In genomic region chr16:17758902-17759301, GRCm38 (mm10) we compare ENCODE assay signal across 9 mouse cellular contexts. TPM values are rescaled to one million over a fixed set of nuclear protein-coding genes. Genes with fewer than 3 reads are reported as not detected.
A peak's percentile ranks its signal among the peaks of the same experiment; 100 is the strongest.
DNase-seq lines count a peak whose midpoint lies in the region; ATAC-seq and TF ChIP-seq lines count a peak whose summit lies in the region.
"Had no signal": no experiment of that assay in that cellular context is flagged by ENCODE, and none has a peak within 500 bp of the region (broad histone marks: within the 10 kb centered on the region; RNA-seq: fewer than 3 reads in every experiment).

No protein-coding gene starts in this region.

- H3K4me2 ChIP-seq in heart, embryonic 15.5 days: peak overlapping the region; percentile 94
- H3K4me2 ChIP-seq in neural tube, embryonic 13.5 days: peak overlapping the region; percentile 72

- DNase-seq in lung, adult 2 months: peak; percentile 11
- no peak for DNase-seq in lung, postnatal 4 days
- peak; percentile 67 for DNase-seq in large intestine, adult 2 months (ENCODE audit: low read depth, low spot score)
- no peak for DNase-seq in frontal cortex, adult 2 months (ENCODE audit: extremely low spot score in 1 of 2, low spot score in 1 of 2)
- no peak for DNase-seq in spleen, postnatal 4 days (ENCODE audit: low spot score in 2 of 2)
- DNase-seq in left cerebral cortex, postnatal 10 days (ENCODE audit: extremely low spot score in 1 of 2, low spot score in 2 of 2): no peak

- ATAC-seq in heart, embryonic 15.5 days (replicated peaks; ENCODE audit: insufficient number of reproducible peaks, insufficient read depth, low FRiP score, low read depth): no peak
- ATAC-seq in neural tube, embryonic 13.5 days (ENCODE audit: low read depth): no peak

- H3K9ac ChIP-seq in heart, embryonic 15.5 days: peak overlapping the region; percentile 82
- peak overlapping the region; percentile 91 for H3K9ac ChIP-seq in neural tube, embryonic 13.5 days

- intact Hi-C loops in left cerebral cortex, postnatal 10 days (cut with DNase I): loop anchor here (5.0 kb wide), 1 partner anchor 48 kb away; no protein-coding TSS in a partner anchor

- H3K27me3 ChIP-seq in heart, embryonic 15.5 days: no peaks in the 10 kb centered on the region
- peaks cover 6% of the 10 kb centered on the region; the same call in 1 of the 2 replicates for H3K27me3 ChIP-seq in neural tube, embryonic 13.5 days

- 15% methylated on average over 9 of the region's 9 CpGs for WGBS in lung, adult 2 months
- 45% methylated on average over 9 of the region's 9 CpGs for whole genome bisulfite sequencing in heart, embryonic 15.5 days
- WGBS in large intestine, adult 2 months: 8% methylated on average over 9 of the region's 9 CpGs
- 63% methylated on average over 9 of the region's 9 CpGs for WGBS in neural tube, embryonic 13.5 days

- peak overlapping the region; percentile 76 for H3K27ac ChIP-seq in heart, embryonic 15.5 days
- peak overlapping the region; percentile 49; the same call in 1 of the 2 replicates for H3K27ac ChIP-seq in neural tube, embryonic 13.5 days (replicated peaks)

- peak overlapping the region; percentile 73 for H3K4me3 ChIP-seq in lung, adult 2 months (replicated peaks; ENCODE audit: extremely low read depth, low read depth, low read length)
- H3K4me3 ChIP-seq in heart, embryonic 15.5 days: peak overlapping the region; percentile 65
- peak overlapping the region; percentile 70 for H3K4me3 ChIP-seq in neural tube, embryonic 13.5 days

- H3K36me3 ChIP-seq in heart, embryonic 15.5 days: no peaks in the 10 kb centered on the region
- 0 out of 2 replicates have a peak, but pooled peaks cover 3% of the 10 kb centered on the region for H3K36me3 ChIP-seq in neural tube, embryonic 13.5 days
- H3K36me3 ChIP-seq: G1E had no signal

- TF ChIP-seq POLR2A in lung, adult 2 months (IDR thresholded peaks at IDR 0.05; ENCODE audit: borderline replicate concordance, extremely low read depth, low read depth, low read length): no peak

- no peak for TF ChIP-seq CTCF in lung, adult 2 months (IDR thresholded peaks at IDR 0.05; ENCODE audit: insufficient read depth, low read length)

- H3K4me1 ChIP-seq in lung, adult 2 months (ENCODE audit: control insufficient read depth, insufficient read depth, low read length): no peaks in the 10 kb centered on the region
- H3K4me1 ChIP-seq in heart, embryonic 15.5 days (replicated peaks): peaks cover 21% of the 10 kb centered on the region
- peaks cover 41% of the 10 kb centered on the region for H3K4me1 ChIP-seq in neural tube, embryonic 13.5 days (replicated peaks)

- H3K9me3 ChIP-seq in heart, embryonic 15.5 days (replicated peaks): no peaks in the 10 kb centered on the region
- H3K9me3 ChIP-seq in neural tube, embryonic 13.5 days: no peaks in the 10 kb centered on the region

RNA-seq across cellular contexts. Expression of gene Klhl22, which starts 0.5 kb away (rescaled TPM):
- polyA plus RNA-seq in lung, adult 2 months (2012; rRNA removed): 39.4 and 42.0 TPM in 2 replicates
- polyA plus RNA-seq in heart, embryonic 15.5 days (2015; fragmentation: Nextera tagmentation; extraction: Ambion mirVana): 33.0 and 45.7 TPM in 2 replicates
- 38.5 and 51.9 TPM in 2 replicates for polyA plus RNA-seq in large intestine, adult 2 months (2012; rRNA removed)
- polyA plus RNA-seq in neural tube, embryonic 13.5 days (2015; fragmentation: Nextera tagmentation; extraction: Ambion mirVana): 76.2 and 77.1 TPM in 2 replicates
- polyA plus RNA-seq in frontal cortex, adult 2 months (2012; rRNA removed): 88.5 and 106 TPM in 2 replicates
- total RNA-seq in left cerebral cortex, postnatal 10 days (2021): 100 to 1,000 TPM in 1 of 2 experiments, 10 to 100 TPM in 1; 96.5 to 101 TPM
- polyA plus RNA-seq: G1E had no signal

RNA-seq across cellular contexts. Expression of gene Med15, which starts 26.2 kb away (rescaled TPM):
- polyA plus RNA-seq in lung, adult 2 months (2012; rRNA removed): 96.9 and 109 TPM in 2 replicates
- polyA plus RNA-seq in heart, embryonic 15.5 days (2015; fragmentation: Nextera tagmentation; extraction: Ambion mirVana): 25.6 and 37.2 TPM in 2 replicates
- 57.1 and 86.6 TPM in 2 replicates for polyA plus RNA-seq in large intestine, adult 2 months (2012; rRNA removed)
- 46.6 and 56.0 TPM in 2 replicates for polyA plus RNA-seq in neural tube, embryonic 13.5 days (2015; fragmentation: Nextera tagmentation; extraction: Ambion mirVana)
- polyA plus RNA-seq in frontal cortex, adult 2 months (2012; rRNA removed): 74.4 and 77.8 TPM in 2 replicates
- total RNA-seq in left cerebral cortex, postnatal 10 days (2021): 10 to 100 TPM; 65.0 to 70.2 TPM

RNA-seq across cellular contexts. Expression of gene Scarf2, which starts 38.2 kb away (rescaled TPM):
- 215 and 266 TPM in 2 replicates for polyA plus RNA-seq in lung, adult 2 months (2012; rRNA removed)
- 6.6 and 11.3 TPM in 2 replicates for polyA plus RNA-seq in heart, embryonic 15.5 days (2015; fragmentation: Nextera tagmentation; extraction: Ambion mirVana)
- polyA plus RNA-seq in large intestine, adult 2 months (2012; rRNA removed): 10.5 and 14.0 TPM in 2 replicates
- polyA plus RNA-seq in neural tube, embryonic 13.5 days (2015; fragmentation: Nextera tagmentation; extraction: Ambion mirVana): 3.4 and 3.7 TPM in 2 replicates
- polyA plus RNA-seq in frontal cortex, adult 2 months (2012; rRNA removed): 4.7 and 4.8 TPM in 2 replicates
- total RNA-seq in left cerebral cortex, postnatal 10 days (2021): 1 to 10 TPM; 3.7 to 4.3 TPM
- total RNA-seq: G1E had no signal
- polyA plus RNA-seq: G1E had no signal

Comparison
In these comparisons a context has a peak if more than half of its experiments do, and no peak if none do; other contexts are left out.
1. DNase-seq: peak in lung, adult 2 months (single experiment) and large intestine, adult 2 months (single experiment); none in lung, postnatal 4 days (0 of 2), frontal cortex, adult 2 months (0 of 2), spleen, postnatal 4 days (0 of 2) and left cerebral cortex, postnatal 10 days (0 of 2).
2. RNA of gene Scarf2, which starts 38.2 kb away (polyA plus RNA-seq): 215 to 266 TPM in lung, adult 2 months; 10.5 to 14.0 TPM in large intestine, adult 2 months, 6.6 to 11.3 TPM in heart, embryonic 15.5 days, 4.7 to 4.8 TPM in frontal cortex, adult 2 months and 3.4 to 3.7 TPM in neural tube, embryonic 13.5 days; every median in the first group is over 10 times any median in the second.
3. Peak in every context shown above with its lines, with median percentiles within 50 percentile points of each other: H3K4me3 ChIP-seq.